Mouse (Mus musculus) left cerebral cortex, adult 18-20 months (tissue): ENCODE data around the gene Mre11a. TPM values are rescaled to one million over a fixed set of nuclear protein-coding genes. Genes with fewer than 3 reads are reported as not detected.

Experiments used
- DNase-seq, 2 experiments: peaks; one replicate each; pipeline ENCODE4 v3.0.0; 2021 to 2022; ENCODE audit warnings: low spot score in 2 of 2, mixed read lengths in 1 of 2
- total RNA-seq, 2 experiments: library from RNA; stranded (reverse); gene quantifications; 2 replicates each; pipeline ENCODE4 v1.2.3; 2021

Mre11a gene
- total RNA-seq, 2 experiments from 2014 or later = 15.2 to 17.8 TPM

DNA sequence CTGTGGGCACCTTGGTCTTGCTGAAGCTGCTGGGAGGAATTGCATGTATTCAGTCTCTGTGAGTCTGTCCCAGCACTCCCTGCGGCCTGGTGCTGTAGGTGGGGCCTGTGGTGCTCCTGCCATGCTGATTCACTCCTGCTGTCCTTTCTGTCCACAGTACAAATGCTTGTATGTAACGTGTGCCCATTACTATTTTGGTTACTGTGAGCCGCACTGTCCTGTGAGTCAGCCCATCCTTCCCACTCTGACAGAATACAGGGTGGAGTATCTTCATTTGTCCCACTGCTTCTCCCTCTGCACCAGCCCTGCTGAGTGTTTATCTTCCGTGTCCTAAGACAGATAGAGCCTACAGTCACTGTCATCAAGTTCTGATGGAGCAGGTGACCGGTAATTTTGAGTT is 25.7 kb downstream of the Mre11a start:
- DNase-seq = peak; percentile 36 to 44

DNA sequence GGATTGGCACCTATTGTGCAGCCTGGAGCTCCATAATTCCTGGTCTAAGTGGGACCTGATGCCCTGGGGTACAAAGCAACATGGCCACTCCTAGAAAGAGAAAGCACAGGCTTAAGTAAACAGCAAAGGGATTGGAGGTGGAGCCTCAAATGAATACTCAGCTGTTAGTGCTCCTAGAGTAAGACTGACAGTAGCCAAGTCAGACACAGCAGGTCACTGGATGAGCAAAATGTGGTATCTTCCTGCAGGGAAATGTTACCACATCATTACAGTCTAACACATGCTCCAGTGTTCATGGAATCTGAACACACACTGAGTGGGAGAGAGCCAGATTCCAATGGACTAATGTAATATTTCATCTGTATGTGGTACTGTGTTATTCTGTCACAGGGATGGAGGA is 36.9 kb downstream of the Mre11a start:
- DNase-seq = no peak

DNA sequence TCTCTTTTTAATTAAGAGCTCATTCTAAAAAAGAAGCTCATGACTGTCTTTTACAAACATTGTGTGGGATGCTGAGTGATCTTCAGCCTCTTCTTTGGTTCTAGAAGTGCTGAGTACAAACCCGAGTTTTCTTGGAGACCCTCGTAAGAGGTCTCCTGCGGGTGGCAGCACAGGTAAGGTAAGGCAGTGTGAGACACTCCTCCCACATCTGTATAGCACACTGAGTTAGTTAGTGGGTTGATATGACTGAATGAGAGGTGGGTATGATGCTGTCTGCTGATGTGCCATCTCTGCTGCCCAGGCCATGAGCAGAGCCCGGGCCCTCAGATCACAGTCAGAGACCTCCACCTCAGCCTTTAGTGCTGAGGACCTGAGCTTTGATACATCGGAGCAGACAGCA is 40.4 kb downstream of the Mre11a start:
- no peak for DNase-seq

DNA sequence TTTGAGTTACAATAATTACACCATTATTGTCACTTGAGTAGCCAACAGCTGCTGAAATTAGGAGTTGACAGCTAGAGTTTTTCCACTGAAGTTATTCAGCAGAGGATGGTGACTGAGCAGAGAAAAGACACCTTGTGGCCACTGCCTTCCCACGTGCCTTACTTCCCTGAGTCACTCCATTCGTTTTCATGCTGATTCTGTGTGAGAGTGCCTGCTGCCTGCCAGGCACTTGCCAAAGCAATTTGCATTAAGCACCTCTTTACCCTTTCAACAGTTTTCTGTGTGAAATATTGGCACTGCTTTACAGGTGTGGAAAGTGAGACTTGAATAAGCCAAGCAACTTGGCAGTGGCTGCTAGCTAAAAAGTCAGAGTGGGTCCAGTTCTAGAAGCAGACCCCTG is 43.4 kb downstream of the Mre11a start:
- DNase-seq = no peak

DNA sequence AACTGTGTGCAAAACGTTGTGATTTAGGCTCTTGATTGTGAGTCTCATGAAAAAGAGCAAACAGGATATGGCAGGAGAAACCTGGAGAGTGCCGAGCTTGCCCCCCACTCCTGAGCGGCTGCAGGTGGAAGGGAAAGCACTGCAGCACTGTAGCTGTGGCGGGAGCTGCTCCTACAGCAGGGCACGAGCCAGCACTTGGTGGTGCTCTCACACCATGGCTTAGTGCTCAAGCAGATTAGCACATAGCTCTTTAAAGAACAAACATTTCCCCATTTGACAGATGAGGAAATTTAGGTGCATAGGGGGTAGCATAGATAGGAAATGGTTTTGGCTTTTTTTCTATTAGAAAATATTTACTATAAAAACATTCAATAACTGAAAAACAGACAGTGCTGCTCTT is 47.6 kb downstream of the Mre11a start:
- DNase-seq = no peak

DNA sequence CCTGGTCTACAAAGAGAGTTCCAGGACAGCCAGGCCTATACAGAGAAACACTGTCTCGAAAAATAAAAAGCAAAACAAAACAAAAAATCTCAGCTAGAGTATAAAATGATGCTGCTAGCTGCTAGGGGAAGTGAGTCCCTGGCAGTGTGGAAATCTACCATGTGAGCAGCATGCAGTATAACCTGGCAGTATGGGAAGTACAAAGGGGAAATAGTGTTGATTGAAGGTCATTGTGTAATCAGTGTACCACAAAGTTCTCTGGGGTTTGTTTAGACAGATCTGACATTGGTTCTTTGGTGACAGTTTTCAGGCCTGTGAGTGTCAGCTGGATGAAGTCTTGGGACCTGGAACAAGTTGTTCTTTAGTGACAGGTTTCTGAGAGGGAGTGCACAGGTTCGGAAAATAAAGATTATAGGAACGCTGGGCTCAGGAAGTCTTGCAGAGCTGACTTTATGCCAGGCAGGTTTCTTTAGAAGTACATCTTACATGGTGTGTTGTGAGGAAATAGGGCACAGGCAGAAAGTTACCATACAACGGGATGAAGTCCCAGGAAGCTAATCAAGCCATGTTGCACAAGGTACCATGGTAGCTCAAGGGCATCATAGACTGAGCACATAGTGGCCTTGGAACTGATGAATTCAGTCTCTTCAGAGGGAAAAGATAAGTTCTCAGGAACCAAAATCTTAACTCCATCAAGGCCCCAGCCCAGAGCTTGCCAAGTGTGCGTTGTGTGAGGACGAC is 51.1 kb downstream of the Mre11a start:
- no peak for DNase-seq

DNA sequence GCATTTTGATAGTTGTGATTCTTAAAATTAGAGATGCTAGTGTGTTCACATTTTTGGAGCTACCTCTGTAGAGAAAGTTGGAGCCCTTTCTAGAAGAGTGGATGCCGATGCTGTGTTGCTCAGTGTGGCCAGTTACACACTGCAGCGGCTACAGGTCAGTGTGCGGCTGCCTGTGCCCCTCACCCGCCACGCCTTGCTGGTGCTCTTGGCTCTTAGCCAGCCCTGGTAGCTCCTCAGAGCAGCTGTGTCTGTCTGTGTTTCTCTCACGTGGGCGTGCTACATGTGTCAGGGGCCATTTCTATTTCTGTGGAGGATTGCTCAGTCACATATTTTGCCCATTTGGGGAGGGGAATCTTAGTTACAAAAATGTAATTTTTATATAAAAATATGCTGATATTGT is 55.1 kb downstream of the Mre11a start:
- DNase-seq = peak in 1 of 2 experiments; percentile 31

DNA sequence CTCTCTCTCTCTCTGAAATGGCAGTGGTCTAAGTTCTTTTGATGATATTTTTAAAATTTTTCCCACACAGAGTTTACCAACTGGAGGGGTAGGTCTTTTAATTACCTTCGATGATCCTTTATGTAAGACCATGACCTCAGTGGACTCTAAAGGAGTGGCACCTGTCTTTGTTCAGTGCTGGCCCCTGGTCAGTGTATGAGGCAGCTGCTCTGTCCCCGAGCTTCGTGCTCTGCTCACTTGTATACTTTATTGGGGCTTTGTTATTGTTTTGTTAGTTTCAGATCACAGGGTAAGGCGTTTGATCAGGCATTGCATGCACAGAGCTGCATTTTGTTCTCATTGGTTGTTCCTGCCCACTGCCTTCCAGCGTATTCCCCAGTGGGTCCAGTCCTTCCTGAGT is 55.5 kb downstream of the Mre11a start:
- DNase-seq = no peak

DNA sequence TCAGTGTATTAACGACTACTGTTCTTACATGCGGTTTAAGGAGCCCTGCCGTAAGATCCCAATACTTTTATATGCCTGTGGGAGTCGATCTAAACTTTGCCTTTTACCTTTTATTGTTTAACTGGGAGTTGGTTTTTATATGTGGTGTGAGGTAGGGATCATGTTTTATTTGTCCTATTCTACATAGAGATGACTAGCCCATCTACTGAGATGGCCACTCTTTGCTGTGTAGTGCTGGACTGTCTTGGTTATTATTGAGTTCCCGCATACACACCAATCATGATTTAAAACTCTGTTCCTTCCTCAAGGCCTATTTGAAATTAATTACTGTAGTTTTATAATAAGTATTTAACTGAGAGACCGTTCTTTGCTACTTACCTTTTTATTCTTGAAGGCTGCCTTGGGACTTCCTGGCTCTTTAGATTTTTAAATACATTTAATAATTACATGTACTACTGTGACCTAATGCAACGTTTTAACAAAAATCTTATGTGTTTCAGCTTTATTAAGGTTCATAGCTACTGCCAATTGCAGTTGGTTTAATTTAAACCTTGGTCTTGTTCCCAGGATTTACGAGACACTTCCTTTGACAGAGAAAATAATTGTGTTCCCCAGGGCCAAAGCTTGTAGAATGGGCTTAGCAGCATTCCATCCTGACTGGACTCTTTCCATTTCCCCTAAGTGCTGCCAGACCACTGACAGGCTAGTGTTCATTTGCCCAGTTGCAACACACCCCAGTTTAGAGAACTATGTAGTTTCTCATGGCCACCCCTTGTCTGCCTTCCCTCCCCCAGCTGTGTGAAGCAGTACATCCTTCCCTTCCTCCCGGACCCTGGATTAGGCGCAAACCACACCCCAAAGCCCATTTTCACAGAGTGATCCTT is 57.7 kb downstream of the Mre11a start:
- no peak for DNase-seq

DNA sequence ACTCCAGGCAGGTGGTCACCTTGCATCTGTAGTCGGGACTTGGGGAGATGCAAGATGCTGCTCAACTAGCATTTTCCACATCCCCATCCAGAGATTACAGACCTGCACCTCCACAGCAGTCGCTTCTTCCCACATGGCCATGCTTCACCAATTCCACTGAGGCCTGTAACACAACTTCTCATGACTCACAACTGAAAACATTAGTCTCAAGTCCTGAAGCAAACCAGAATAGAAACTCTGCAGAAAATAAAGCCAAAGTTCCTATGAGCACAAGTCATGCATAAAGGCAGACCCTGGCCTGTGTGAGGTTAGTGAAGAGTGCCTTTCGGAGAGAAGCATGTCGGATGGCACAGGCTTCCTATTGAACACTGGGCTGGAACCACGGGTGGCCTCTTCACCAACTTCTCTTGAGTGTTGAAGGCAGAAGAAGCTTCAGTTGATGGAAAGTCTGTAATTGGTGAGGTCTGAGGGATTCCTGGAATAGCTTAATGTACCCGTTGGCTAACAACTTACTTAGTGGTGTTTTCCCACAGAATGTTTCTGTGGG is 58.9 kb downstream of the Mre11a start:
- no peak for DNase-seq

DNA sequence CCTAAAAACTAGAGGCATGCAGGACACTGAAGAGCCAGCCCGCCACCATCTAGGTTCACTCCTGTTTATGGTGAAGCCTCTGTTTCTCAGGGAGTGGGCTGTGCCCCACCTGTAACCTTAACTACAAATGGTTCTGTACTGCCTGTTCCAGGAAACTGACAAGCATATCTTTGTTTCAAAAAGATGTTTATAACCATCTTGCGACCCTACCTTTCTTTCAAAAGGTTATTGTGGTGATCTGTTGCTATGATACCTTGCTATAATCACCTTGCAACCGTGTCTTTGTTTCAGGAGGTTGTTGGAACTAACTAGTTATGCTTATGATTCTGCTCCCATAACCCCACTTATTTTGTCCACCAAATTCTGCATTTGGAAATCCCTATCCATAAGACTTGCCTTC is 59.4 kb downstream of the Mre11a start:
- DNase-seq = no peak

DNA sequence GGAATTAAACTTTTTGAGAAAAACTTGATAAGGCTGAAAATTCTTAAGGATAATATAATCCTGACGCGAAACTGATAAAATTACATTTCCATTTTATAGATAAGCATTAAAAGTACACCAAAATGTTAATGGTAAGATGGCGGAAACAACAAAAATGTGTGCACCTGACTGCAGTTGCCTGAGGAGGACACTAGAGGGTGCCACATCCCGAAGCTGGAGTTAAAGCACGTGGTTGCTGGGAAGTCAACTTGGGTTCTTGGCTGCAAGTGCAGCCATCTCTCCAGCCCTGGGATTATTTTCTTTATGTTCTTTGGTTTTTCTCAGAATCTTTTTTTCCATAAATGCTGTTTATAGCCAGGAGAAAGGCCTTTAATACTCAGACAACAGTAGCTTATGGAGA is 62.0 kb downstream of the Mre11a start:
- DNase-seq = no peak

DNA sequence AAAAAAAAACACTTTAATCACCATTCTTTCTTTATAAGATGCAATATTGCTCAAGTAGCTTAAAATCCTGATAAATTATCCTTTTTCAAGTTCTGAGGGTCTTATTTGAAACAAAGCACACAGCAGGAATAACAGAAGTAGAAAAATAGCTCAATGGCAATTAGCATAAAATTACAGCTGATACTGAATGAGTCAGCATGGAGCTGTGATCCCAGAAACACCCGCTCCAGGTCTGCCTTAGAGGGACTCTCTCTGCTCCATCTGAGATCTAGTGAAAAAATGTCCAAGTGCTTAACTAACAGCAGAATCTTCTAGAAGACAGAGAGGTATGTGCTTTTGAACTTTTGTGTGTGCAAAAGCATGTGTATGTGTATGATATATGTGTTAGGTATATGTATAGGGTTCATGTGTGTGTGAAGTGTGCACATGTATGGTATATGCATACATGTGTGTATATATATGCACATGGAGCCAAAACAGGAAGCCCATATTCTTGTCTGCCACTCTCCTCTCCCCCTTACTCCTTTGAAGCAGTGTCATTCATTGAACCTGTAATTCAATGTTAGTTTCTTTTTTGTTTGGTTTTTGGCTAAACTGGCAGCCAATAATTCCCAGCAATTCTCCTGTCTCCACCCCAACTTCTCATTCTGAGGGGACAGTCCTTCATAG is 63.9 kb downstream of the Mre11a start:
- DNase-seq = no peak

DNA sequence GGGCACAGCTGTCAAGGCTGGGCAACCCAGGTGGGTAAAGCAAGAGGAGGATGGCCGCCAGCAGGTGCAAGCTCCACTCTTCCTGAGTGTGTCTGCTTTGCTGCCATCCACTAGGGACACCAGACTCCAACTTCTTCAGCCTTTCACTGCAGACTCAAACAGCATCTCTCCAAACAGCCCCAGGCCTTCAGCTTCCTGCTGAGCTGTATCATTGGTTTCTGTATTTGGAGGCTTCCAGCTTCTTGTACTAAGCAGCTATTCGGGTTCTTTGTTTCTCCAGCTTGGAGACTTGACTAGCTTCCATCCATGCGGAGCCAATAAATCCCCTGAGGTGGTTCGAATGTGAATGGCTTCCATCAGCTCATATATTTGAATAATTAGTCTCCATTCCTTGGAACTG is 70.1 kb downstream of the Mre11a start:
- DNase-seq = no peak

DNA sequence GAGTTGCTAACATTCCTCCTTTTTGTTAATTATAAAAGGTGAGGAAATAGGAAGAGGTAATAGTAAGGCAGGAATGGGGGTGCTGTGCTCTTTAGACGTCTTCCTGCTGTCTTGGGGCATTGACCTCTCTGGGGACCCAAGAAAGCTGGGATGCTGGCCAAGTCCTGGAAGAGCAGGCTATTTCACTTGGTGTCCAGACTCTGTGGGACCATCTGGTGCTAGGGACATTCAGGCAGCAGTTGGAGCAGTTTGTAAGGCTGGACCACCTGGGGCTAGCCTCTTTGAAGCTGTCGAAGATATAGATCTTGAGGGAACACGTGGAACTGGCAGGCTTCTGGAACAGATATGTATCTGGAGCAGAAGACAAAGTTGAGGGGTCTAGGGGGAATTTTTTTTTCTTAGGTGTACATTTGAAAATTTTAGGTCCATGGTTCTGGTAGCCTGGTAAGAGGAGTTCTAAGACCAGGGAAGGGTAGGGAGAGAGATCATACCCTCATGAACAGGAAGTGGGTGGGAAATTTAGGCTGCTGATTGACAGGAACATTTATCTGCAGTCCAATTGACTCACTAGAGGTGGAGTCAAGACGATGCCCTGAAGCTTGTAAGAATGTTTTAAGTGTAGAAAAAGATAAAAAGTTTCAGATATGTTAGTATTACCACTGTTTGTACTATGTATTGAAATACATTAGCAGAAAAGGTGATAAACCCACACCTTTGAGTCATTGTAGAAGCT is 72.6 kb downstream of the Mre11a start:
- DNase-seq = no peak

DNA sequence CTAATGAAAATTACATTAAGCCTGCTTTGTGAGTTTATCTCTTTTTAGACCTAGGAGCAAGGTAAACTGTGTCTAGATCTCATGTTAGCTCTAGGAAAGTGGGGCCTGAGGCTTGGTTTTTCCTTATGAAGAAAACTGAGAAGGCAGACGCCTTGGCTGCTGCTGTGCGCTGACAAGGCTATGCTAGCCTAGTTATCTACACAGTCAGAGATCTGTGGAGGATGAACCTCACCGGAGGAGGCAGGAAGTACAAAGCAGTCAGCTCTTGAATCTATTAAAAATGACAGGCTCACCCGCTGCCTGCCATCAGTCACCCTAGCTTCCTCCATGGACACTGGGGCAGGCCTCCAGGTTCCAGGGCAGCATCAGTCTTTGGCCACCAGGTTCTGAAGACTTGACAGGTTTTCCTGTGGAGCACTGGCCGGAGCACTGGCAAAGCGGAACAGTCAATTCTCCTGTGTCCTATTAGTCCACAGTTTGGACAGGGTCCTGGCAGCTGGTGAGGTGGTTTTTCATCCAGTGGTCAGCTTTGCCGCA is 73.8 kb downstream of the Mre11a start:
- no peak for DNase-seq

DNA sequence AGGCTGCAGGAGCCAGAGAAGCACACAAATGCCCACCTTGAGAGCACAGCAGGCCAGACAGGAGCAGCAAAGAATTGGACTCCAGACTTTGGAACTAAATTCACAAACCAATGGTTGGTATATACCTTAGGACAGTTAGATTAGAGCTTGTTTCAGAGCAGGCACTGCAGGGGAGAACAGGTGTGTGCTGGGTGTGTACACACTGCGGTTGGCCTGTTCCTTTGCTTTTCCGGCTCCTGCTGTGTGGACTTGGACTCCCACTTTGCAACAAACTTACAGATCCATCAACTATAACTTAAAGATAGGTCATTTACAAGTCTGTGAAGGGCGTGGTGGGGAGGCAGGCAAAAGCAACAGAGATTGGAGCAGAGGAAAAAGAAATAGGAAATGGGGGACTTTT is 74.3 kb downstream of the Mre11a start:
- DNase-seq = no peak

DNA sequence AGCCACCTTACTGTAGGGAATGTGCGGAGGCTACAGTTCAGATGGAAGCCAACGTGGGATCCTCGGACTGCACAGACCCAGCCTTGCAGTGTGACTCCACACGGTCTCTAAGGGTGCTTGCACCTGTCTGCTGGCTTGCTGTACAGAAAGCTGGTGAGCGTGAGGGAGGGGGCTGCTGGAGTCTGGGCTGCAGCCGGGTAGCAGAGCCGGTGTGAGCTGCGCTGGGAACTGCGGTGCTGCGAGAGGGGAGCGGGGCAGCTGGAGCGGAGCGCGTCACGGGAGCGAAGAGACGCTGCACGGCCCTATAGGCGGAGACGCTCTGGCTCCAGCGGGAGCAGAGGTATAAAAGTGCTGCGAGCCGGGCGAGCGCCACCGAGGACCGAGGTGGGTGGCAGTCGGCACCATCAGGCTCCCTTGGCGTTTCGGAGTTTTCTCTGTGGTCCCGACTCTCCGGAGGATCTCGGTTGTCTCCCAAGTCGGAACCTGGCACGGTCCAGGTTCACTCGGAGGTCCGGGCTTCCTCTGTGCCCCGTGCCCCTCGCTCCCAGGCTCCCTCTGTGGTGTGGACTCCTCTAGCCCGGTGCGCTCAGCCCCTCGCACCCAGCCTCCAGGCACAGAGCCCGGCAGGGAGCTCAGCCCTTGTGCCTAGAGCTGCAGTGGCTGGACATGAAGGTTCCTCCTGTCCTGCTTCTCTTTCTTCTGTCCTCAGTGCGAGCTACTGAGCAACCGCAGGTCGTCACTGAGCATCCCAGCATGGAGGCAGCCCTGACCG is 75.6 kb downstream of the Mre11a start, which contains the start of gene Gpr83:
TSS of gene Gpr83 (plus strand) at position 343 of the 772 bp plus-strand sequence.
- DNase-seq = peak; percentile 58 to 80

DNA sequence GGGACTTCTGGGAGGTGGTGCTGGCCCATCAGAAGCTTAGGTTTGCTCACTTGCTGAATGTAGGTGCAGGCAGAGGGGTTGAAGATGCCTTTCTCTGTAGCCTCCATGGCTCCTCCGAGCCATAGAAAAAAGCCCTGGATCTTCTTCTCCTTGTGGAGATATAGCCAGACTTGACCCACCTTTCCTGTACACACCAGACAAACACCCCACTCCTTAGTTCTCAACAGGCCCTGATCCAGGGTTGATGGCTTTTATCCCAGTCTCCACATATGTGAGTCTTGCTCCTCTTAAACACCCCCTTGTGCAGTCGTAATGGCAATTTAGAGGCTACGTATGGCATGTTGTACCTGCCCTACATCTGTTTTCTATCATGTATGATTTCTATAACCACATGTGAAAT is 78.7 kb downstream of the Mre11a start:
- no peak for DNase-seq

DNA sequence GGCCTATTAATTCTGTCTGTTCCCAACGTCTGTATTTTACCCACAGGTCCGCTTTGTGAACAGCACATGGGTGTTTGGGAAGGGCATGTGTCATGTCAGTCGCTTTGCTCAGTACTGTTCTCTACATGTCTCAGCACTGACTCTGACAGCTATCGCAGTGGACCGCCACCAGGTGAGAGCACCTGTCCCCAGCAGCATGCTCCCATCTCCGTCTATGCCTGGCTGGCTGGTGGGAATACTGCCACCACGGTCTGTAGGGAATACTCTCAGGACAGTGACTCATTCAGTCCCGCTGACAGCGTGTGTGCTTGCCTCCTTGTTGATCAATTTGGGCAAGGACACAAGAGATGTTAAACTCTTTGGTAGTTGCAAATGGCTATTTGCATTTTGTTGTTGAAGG is 80.3 kb downstream of the Mre11a start:
- DNase-seq = no peak
